Mouse (Mus musculus) stomach, postnatal 0 days (tissue): Measurements from ENCODE around the gene Acot7. TPM values are rescaled to one million over a fixed set of nuclear protein-coding genes. Genes with fewer than 3 reads are reported as not detected.

ENCODE experiments used
- ATAC-seq: fragments of 200-750 bp; cut with Nextera tagmentation; 2 replicates; pipeline ENCODE4 v1.8.0; 2017; ENCODE audit not compliant: low FRiP score, low TSS enrichment
- DNase-seq: peaks from one replicate; pipeline ENCODE4 v3.0.0-alpha.2; 2016; ENCODE audit warnings: low spot score
- H3K27ac ChIP-seq: fragments of 300-500 bp; sonication (generic); replicated peaks from 2 replicates; pipeline ENCODE4 v1.5.1; 2014; ENCODE audit warnings: mild to moderate bottlenecking, control low read depth
- H3K27me3 ChIP-seq: fragments of 300-500 bp; sonication (generic); 2 replicates; pipeline ENCODE4 v1.6.1; 2014; ENCODE audit warnings: low read length; ENCODE audit not compliant: control insufficient read depth, insufficient read depth
- H3K36me3 ChIP-seq: fragments of 300-500 bp; sonication (generic); 2 replicates; pipeline ENCODE4 v1.6.1; 2014; ENCODE audit warnings: low read length, mixed read lengths; ENCODE audit not compliant: control insufficient read depth, insufficient read depth
- H3K4me1 ChIP-seq: fragments of 300-500 bp; sonication (generic); replicated peaks from 2 replicates; pipeline ENCODE4 v1.6.1; 2014; ENCODE audit warnings: antibody characterized with exemption; ENCODE audit not compliant: control insufficient read depth, insufficient read depth
- H3K4me2 ChIP-seq: fragments of 300-500 bp; sonication (generic); replicated peaks from 2 replicates; pipeline ENCODE4 v1.6.1; 2014; ENCODE audit warnings: low read depth, mild to moderate bottlenecking, control low read depth, moderate library complexity
- H3K4me3 ChIP-seq: fragments of 300-500 bp; sonication (generic); 2 replicates; pipeline ENCODE4 v1.5.1; 2014; ENCODE audit warnings: low read depth, low read length, control low read depth
- H3K9ac ChIP-seq: fragments of 300-500 bp; sonication (generic); 2 replicates; pipeline ENCODE4 v1.6.1; 2014; ENCODE audit warnings: mild to moderate bottlenecking, low read length, control low read depth, mixed read lengths
- H3K9me3 ChIP-seq: fragments of 300-500 bp; sonication (generic); 2 replicates; pipeline ENCODE4 v1.6.1; 2016; ENCODE audit warnings: low read length; ENCODE audit not compliant: control insufficient read depth
- CTCF ChIP-seq: IDR thresholded peaks from 2 replicates; pipeline ENCODE4 v1.5.1; 2016; ENCODE audit warnings: antibody characterized with exemption, low read depth, mild to moderate bottlenecking, moderate library complexity
- EP300 ChIP-seq: optimal IDR thresholded peaks from 2 replicates; pipeline ENCODE3; 2016; ENCODE audit warnings: antibody characterized with exemption
- WGBS: fragments of 180-500 bp; shearing (Covaris S2); extraction: QIAGEN DNeasy Blood & Tissue Kit; methylation state at CpG from one replicate; pipeline ENCODE4 v1.1.7; 2014; 5-methylcytosine and 5-hydroxymethylcytosine counted together
- polyA plus RNA-seq: library from polyadenylated mRNA; unstranded; fragments of >200 nt; fragmentation: Nextera tagmentation; extraction: Ambion mirVana; gene quantifications from 2 replicates; pipeline ENCODE4 v1.2.1, GENCODE M21; 2015

The Acot7 gene
- polyA plus RNA-seq, 1 experiment from 2014 or later, result 55.0 TPM

DNA sequence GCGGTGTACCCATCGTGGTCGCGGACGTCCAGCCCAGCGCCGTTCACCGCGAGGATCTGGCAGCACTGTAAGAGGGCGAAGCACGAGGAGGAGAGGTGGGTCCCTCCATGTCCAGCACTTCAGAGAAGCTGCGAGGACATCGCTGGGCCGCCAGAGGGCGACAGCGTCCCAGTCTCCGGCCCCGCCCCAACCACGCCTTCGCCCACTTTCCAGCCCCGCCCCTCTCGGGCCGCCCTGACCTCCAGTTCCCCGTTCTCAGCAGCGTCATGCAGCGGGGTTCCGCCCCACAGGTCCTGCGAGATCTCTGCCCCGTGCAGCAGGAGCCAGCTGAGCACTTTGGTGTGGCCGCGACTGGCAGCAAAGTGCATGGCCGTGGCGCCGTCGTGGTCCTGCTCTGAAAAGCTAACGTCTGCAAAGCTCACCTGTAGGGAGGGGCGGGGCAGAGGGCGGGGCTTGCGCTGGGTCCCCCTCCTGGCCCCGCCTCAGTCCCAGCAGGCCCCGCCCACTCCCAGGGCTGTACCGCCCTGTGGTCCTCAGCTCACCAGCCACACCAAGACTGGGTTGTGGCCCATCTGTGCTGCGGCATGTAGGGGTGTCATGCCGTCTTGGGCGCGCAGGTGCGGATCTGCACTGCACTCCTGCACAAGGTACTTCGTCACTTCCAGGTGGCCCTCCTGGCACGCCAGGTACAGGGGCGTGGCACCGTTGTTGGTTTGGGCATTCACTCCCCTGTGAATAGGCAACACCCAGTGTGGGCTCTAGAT, 39.3 kb upstream of the Acot7 start:
- no peaks in the 10 kb centered on the region; the same call in 1 of the 2 replicates for H3K4me1 ChIP-seq
- H3K4me3 ChIP-seq, result peak overlapping the region; percentile 48
- DNase-seq (peak; percentile 94), ATAC-seq (peak; percentile 90)
- peak overlapping the region; percentile 13; the same call in 1 of the 2 replicates for H3K9ac ChIP-seq
- H3K9me3 ChIP-seq, result no peaks in the 10 kb centered on the region
- H3K36me3 ChIP-seq, result no peaks in the 10 kb centered on the region
- no peak overlapping the region for H3K27ac ChIP-seq
- no peaks in the 10 kb centered on the region for H3K27me3 ChIP-seq
- WGBS, result 3% methylated on average over 47 of the region's 51 CpGs
- peak overlapping the region; percentile 69 for H3K4me2 ChIP-seq
- TF ChIP-seq EP300, result no peak
- peak; percentile 96 for TF ChIP-seq CTCF

DNA sequence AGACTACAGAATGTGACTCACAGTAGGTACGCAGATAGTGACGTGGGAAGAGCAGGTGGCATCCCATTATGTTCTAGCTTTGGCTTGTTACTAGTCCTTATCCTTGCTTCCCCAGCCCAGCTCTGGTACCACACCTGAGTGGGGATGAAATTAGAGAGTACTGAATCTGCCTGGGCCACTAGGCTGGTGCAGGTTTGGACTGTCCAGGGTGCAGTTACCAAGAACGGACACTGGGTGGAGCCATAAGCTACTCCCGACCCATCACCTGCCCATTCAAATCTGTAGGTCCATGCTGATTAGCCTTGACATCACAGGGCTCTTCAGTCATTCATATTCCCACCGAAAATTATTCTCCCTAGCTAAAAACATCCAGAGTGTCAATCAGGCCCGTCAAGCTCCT, 37.5 kb upstream of the Acot7 start:
- Histone ChIP-seq H3K4me2 (no peak overlapping the region), H3K36me3 (no peaks in the 10 kb centered on the region), H3K4me1 (no peaks in the 10 kb centered on the region; the same call in 1 of the 2 replicates), H3K4me3 (no peak overlapping the region), H3K27ac (no peak overlapping the region), H3K9ac (no peak overlapping the region), H3K27me3 (no peaks in the 10 kb centered on the region), H3K9me3 (no peaks in the 10 kb centered on the region)
- DNase-seq (peak; percentile 78), ATAC-seq (no peak)
- no peak for TF ChIP-seq EP300
- peak; percentile 84 for TF ChIP-seq CTCF
- 26% methylated on average over 6 of the region's 6 CpGs for WGBS

DNA sequence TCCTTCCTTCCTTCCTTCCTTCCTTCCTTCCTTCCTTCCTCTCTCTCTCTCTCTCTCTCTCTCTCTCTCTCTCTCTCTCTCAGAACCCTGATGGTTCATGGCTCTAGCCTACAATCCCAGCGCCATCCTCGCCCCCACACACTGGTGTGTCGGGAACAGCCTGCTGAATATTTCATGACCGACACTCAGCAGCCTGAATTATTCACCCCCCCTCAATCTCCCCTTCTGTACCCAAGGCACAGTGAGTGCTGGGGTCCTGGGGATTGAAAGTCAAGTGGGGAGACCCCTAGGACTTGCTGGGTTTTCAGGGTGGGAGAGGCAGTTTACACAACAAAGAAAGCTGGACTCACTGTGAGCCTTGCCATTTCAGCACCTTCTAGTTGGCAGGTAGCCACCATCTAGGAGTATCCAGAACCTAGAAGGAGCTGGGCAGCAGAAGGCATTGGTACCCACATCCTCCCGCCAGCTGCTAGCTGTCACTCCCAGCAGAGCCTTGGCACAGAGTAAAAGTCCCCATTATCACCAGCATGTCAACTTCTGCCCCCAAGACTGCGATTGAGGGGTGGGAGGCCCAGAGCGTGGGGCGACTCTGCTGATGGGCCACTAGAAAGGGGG, 36.3 kb upstream of the Acot7 start:
- 76% methylated on average over 8 of the region's 8 CpGs for WGBS
- H3K27me3 ChIP-seq, result no peaks in the 10 kb centered on the region
- no peak for ATAC-seq

DNA sequence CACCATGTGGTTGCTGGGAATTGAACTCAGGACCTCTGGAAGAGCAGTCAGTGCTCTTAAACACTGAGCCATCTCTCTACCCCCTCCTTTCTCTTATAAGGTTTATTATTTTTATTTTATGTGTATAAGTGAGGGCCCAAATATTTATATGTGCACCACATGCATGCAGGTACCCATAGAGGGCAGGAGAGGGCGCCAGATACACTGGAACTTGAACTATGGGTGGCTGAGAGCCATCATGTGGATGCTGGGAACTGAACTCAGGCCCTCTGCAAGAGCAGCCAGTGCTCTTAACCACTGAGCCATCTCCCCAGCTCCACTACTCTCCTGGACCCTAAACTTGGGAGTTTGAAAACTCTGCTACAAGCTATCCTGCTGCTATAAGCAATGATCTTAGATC, 34.3 kb upstream of the Acot7 start:
- no peak overlapping the region for H3K9ac ChIP-seq
- no peaks in the 10 kb centered on the region; the same call in 1 of the 2 replicates for H3K4me1 ChIP-seq
- H3K36me3 ChIP-seq, result no peaks in the 10 kb centered on the region
- TF ChIP-seq EP300 (no peak), CTCF (peak; percentile 34; the same call in 1 of the 2 replicates)
- WGBS, result 23% methylated on average over 1 of the region's 1 CpGs
- H3K27me3 ChIP-seq, result no peaks in the 10 kb centered on the region
- H3K4me3 ChIP-seq, result no peak overlapping the region
- H3K9me3 ChIP-seq, result no peaks in the 10 kb centered on the region
- H3K27ac ChIP-seq, result no peak overlapping the region
- ATAC-seq (no peak), DNase-seq (no peak)
- H3K4me2 ChIP-seq, result no peak overlapping the region

More for the DNA sequence above, 36.3 kb upstream of the Acot7 start:
- no peak overlapping the region for H3K4me2 ChIP-seq
- no peak overlapping the region for H3K27ac ChIP-seq
- no peaks in the 10 kb centered on the region for H3K36me3 ChIP-seq
- TF ChIP-seq EP300 (no peak), CTCF (no peak)
- no peaks in the 10 kb centered on the region for H3K9me3 ChIP-seq
- DNase-seq, result no peak
- H3K4me3 ChIP-seq, result no peak overlapping the region
- H3K4me1 ChIP-seq, result no peaks in the 10 kb centered on the region; the same call in 1 of the 2 replicates
- no peak overlapping the region for H3K9ac ChIP-seq

DNA sequence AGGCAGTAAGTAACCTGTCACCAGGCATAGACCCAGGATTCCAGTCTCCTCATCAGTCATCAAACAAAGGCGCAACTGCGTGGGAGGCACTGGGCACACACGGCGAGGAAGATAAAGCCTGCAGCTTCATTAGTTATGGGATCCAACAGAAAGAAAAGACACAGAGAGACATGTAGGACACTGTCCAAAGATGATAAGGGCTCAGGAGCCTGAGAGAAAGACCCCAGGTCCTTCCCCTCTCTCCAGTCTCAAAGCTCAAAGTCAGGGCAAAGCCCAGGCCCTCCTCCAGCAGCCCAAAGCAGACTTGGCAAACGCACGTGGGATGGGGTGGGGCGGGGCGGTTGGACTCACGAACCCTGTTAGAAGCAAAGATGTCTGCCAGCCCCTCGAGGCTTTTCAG, 32.5 kb upstream of the Acot7 start:
- H3K4me2 ChIP-seq, result no peak overlapping the region
- H3K27me3 ChIP-seq, result no peaks in the 10 kb centered on the region
- H3K27ac ChIP-seq, result no peak overlapping the region
- H3K36me3 ChIP-seq, result no peaks in the 10 kb centered on the region
- no peaks in the 10 kb centered on the region for H3K4me1 ChIP-seq
- no peaks in the 10 kb centered on the region for H3K9me3 ChIP-seq
- WGBS, result 51% methylated on average over 10 of the region's 10 CpGs
- DNase-seq (peak; percentile 41), ATAC-seq (0 out of 2 replicates have a peak, but pooled peaks have one; percentile 14)
- TF ChIP-seq EP300 (no peak), CTCF (no peak)
- H3K9ac ChIP-seq, result no peak overlapping the region
- no peak overlapping the region for H3K4me3 ChIP-seq
